Mouse (Mus musculus): ENCODE results near the gene Fbxl17. TPM values are rescaled to one million over a fixed set of nuclear protein-coding genes. Genes with fewer than 3 reads are reported as not detected.

The Fbxl17 gene
- 46.5 TPM for polyA plus RNA-seq (2014; fragmentation: Illumina TruSeq; extraction: RNeasy Lipid Tissue Mini Kit (QIAGEN cat#74804); ENCODE audit: low read depth, low replicate concordance)

GRCm38 (mm10) chr17:63499636-63500155 is at the start of gene Fbxl17:
Gene Fbxl17, minus strand, starts transcription at chr17:63500017.

